Mouse (Mus musculus) left cerebral cortex, postnatal 10 days (tissue): Measurements from ENCODE around the gene Dnah1. TPM values are rescaled to one million over a fixed set of nuclear protein-coding genes. Genes with fewer than 3 reads are reported as not detected.

Experiments used
- DNase-seq, 2 experiments: peaks; one replicate each; pipeline ENCODE4 v3.0.0; 2021 to 2022; ENCODE audit warnings: low spot score in 2 of 2, mixed read lengths in 1 of 2; ENCODE audit errors: extremely low spot score in 1 of 2
- intact Hi-C: fragments of 180-260 bp; cut with DNase I; formaldehyde crosslinking; loops from one replicate; pipeline ENCODE4 v1.15.1; 2025
- total RNA-seq, 2 experiments: library from RNA; stranded (reverse); gene quantifications; 2 replicates each; pipeline ENCODE4 v1.2.3; 2021

The Dnah1 gene
- total RNA-seq, result 1 to 10 TPM; 1.4 to 2.1 TPM

- intact Hi-C loops, result loop anchor here (2.0 to 10.0 kb wide), 2 partner anchors 51 to 109 kb away; partner anchors contain the start of genes Nisch and Sema3g
- peak in 1 of 2 experiments; percentile 74 for DNase-seq
These were observed at the start of gene Dnah1 for GRCm38 (mm10) chr14:31323849-31324792. Gene Dnah1 (minus strand): TSS chr14:31323896.

DNA sequence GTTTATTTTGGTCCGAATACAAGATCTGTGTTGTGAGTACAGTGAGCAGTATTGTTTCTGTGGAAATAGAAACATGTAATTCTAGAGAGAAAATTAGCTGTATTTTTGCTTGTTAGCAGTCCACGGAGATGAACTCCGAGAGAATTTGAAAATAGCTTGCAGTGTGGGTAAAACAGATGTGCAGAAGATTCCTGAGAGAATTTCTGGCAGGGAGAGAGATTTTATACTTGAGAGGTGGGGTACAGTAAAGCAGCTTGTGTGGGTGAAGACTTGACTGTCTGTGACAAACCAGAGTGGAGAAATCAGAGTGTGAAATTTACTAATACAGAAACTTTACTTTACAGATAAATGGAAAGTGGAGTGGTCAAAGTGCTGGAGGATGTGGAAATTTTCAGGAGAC, 45.7 kb upstream of the Dnah1 start:
- no peak for DNase-seq
- intact Hi-C loops, result loop anchor here (5.0 kb wide), 1 partner anchor 103 kb away; no protein-coding TSS in a partner anchor

DNA sequence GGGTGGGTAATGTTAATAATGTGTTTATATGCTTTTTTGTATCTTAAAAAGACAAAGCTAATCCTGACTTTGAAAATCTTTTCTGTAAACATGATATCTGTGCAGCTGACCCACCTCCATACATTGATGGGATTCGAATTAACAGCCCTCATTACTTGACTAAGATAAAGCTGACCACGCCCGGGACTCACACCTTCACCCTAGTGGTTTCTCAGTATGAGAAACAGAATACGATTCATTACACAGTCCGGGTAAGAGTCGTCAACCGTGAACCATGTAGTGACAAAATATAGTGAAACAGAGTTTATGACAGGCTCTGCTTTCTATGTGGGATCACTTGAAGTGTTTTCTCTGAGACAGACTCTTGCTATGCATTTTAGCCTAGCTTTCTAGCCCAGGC, 44.3 kb upstream of the Dnah1 start:
- intact Hi-C loops, result loop anchor here (5.0 kb wide), 1 partner anchor 104 kb away; no protein-coding TSS in a partner anchor
- DNase-seq, result no peak

- peak in 1 of 2 experiments; percentile 77 for DNase-seq
- intact Hi-C loops, result loop anchor here (5.0 kb wide), 1 partner anchor 107 kb away; no protein-coding TSS in a partner anchor
These were observed 41.7 kb upstream of the Dnah1 start for GRCm38 (mm10) chr14:31365350-31365749.

- DNase-seq, result no peak
- intact Hi-C loops, result no loop called here
These were observed 40.9 kb upstream of the Dnah1 start for GRCm38 (mm10) chr14:31364589-31364988.

DNA sequence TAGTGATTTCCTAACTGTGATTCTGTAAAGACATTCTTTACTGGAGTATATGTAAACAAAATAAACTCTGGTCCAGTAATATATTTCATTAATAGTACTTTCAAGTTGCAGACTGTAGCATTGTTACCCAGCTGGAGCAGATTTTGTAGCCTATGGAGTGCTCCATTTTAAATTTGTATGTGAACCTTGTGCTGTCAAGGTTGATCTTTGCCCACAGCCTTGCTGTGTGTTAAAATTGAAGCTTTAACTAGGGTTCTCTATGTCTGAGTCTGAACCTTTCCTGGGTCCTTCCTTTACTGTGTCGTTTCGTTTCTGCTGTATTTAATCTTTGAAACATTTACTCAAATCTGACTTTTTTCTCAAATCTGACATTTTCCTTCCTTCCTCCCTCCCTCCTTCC, 38.5 kb upstream of the Dnah1 start:
- intact Hi-C loops, result no loop called here
- DNase-seq, result no peak

DNA sequence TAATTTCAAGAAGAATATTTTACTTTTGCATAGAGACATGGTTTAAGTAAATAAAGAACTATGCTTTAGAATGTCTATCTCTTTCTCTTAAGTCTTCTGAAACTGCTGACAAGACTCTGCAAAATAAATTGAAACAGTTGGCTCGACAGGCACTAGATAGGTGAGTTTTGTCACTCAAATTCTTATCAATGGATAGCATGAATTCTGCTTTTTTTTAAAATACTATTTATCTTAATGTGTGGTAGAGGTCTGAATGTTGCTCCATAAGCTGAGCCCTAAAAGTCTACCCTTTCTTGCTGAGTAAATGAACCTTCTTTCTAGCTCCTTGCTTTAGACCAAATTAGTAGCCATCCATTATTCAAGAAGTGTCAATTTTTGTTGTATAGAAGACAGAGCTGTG, 21.7 kb upstream of the Dnah1 start:
- no peak for DNase-seq
- intact Hi-C loops, result no loop called here

DNA sequence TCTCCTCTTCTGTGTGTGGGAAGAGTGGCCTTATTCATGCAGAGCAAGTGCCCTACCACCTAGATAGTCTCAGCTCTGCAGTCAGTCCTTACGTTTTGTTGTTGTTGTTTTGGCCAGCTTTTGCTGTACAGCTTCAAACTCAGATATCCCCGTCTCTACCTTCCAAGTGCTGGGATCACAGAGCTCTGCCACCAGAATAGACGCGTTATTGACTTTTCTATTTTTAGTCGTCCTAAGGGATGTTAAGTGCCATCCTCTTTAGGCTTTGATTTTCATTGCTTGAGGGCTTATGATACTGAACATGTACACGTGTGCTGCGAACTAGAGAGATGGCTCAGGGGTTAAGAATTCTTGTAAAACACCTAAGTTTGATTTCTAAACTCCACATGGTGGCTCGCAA, 19.5 kb upstream of the Dnah1 start:
- no peak for DNase-seq
- intact Hi-C loops, result no loop called here

- no peak for DNase-seq
- intact Hi-C loops, result no loop called here
These were observed 14.3 kb upstream of the Dnah1 start for GRCm38 (mm10) chr14:31337947-31338346.

DNA sequence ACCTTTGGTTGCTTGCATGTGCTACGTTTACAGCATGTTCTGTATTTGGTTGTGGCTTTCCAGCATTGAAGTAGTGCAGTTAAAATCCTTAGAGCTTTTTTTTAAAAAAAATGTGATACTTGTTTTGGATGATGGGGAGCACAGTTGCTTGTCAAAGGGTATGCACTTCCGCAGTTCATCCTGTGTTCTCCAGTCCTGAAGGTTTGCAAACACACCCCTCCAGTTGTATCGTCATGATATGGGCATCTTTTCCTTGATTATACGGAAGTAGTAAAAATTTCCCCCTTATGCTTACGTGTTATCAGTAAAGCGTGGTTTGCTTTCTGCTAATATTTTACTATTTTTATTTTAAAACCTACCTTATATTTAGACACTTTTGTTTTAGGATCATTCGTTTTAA, 13.7 kb upstream of the Dnah1 start:
- no peak for DNase-seq
- intact Hi-C loops, result no loop called here

DNA sequence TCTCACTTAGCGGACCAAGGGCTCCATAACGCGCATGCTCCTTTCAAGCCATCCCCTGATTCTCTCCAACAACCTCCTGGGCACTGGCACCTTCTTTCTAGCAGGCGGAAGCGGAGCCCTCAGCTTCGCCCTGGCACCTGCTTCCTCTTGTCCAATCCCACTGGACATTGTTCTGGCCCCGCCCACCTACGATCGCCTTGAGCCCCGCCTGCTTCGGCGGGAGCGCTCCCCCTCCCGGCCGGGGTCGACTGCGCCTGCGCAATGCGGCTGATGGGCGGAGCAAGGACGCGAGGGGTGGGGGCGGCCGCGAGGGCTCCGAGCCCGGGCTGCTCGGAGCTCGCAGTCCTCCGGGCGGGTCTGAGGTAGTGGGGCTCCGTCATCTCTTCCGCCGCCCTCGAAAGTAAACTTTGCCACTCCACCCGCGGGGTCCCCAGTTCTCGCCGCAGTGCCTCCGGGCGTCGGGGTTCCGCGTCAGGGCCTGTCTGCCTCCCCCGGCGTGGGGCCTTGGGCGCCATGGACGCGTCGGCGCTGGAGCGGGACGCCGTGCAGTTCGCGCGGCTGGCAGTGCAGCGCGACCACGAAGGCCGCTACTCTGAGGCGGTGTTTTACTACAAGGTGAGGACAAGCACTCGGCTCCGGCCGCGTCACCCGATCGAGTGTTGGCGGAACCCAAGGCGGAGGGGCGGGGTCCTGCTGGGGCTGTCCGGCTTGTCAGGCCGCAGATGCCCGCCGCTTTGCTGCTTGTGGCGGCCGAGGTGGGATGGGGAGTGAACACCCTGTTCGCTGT, 12.9 kb upstream of the Dnah1 start, which contains the start of gene Capn7:
Gene Capn7, plus strand, starts transcription at position 270 of the 787 bp plus-strand sequence.
- intact Hi-C loops, result no loop called here

DNA sequence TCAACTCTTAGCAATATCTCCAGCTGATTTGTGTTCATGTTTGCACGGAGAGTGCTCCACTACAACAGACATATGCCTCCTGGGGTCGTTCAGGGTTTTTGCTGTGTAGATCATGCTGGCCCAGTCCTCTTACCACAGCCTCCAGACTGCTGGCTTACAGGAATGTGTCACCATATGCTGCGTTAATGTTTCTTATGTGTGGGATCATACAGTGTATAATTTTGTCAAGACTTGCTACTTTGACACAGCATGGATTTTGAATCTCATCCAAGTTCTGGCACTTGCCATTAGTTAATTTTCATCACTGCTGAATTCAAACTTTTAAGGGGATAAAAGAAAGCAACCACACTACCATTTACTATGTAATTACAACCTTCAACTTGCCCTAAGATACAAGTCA, 12.1 kb upstream of the Dnah1 start:
- intact Hi-C loops, result no loop called here
- DNase-seq, result no peak

More for the DNA sequence above, 12.9 kb upstream of the Dnah1 start, which contains the start of gene Capn7:
- DNase-seq, result peak; percentile 95 to 99

DNA sequence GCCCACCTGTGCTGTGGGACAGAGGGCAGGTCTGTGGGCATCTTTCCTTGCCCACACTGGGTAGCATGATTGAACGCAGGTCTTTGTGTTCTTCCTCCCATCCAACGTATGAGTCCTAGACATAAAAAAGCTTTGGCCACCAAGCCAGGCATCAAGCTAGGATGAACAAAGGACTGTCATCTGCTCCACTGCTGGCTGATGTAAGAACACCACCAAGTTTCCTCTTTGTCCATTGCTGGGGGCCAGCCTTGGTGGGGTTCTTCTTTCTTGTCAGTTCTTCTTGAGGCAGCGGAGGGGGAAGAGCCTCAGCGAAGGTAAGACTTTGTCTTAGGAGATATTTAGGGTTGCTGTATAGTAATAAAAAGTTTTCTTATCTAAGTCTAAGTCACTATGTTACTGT, 7.3 kb upstream of the Dnah1 start:
- intact Hi-C loops, result no loop called here
- DNase-seq, result no peak

DNA sequence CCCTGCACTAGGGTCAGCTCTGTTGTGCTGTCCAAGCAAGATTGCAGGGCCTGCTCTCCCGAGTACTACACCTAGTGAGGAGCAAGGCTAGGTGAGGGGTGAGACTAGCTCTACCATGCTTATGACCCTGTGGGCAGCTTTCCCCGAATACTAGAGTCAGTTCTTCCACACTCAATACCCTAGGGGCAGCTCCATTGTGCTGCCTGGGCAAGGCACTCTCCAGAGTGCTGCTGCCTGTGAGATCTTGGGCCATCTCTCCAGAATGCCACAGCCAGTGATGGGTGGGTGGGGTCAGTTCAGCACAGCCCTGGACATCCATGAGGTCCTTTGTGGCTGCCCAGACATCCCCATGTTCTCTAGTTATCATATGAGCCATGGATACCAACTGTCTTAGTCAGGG, 6.0 kb upstream of the Dnah1 start:
- no peak for DNase-seq
- intact Hi-C loops, result loop anchor here (10.0 kb wide), 1 partner anchor 115 kb away; the partner anchor contains the start of genes Nisch and Sema3g

DNA sequence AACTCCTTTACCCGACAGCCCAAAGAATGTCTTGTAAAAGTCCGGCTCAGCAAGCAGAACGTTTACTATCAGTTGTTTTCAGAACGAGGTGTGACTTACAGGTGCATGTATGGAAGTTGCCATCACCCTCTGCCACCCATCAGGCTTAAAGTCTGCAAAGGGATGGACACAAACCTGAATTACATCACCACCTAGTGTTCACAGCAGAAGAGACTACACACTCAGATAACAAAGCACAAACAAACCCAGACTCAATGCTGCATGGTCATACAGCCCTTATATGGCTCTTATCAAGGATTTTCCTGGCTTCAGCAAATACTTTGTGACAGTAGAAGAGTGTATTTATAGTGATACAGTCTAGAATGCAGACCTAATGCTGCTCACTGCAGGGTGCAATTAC, 4.0 kb upstream of the Dnah1 start:
- no peak for DNase-seq
- intact Hi-C loops, result loop anchor here (10.0 kb wide), 1 partner anchor 113 kb away; the partner anchor contains the start of genes Nisch and Sema3g

GRCm38 (mm10) chr14:31327196-31327595, 3.5 kb upstream of the Dnah1 start:
- no peak for DNase-seq
- intact Hi-C loops, result loop anchor here (10.0 kb wide), 1 partner anchor 112 kb away; the partner anchor contains the start of genes Nisch and Sema3g

DNA sequence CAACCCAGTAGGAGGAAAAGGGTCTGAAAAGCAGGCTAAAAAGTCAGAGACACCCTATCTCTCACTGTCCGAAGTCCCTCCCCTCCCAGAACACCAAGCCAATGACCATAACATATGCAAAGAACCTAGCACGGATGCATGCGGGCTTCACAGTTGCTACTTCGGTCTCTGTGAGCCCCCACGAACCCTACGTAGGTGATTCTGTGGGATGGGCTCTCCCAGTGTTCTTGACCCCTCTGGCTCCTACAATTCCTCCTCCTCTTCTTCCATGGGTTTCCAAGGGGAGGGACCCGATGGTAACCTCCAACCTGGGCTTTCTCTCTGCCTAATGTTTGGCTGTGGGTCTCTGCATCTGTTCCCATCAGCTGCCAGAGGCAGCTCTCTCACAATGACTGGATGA, 3.1 kb upstream of the Dnah1 start:
- no peak for DNase-seq
- intact Hi-C loops, result loop anchor here (10.0 kb wide), 1 partner anchor 112 kb away; the partner anchor contains the start of genes Nisch and Sema3g

GRCm38 (mm10) chr14:31325551-31325950, 1.9 kb upstream of the Dnah1 start:
- intact Hi-C loops, result loop anchor here (10.0 kb wide), 1 partner anchor 111 kb away; the partner anchor contains the start of genes Nisch and Sema3g

DNA sequence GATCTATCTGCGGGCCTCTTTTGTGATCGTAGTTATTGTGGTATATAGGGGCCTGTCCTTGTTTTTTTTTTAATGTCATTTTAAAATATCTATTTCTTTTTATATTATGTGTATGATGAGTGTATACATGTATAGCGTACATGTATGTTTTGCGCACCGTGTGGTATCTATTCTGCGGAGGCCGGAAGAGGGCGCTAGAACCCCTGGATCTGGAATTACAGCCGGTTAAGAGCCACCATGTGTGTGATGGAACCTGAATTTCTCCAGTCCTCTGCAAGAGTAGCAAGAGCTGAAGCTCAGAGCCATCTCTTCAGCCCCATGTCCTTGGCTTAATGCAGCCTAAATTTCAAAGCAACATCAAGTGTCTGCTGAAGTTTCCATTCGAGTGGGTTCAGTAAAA, 1.2 kb upstream of the Dnah1 start:
- intact Hi-C loops, result loop anchor here (10.0 kb wide), 1 partner anchor 110 kb away; the partner anchor contains the start of genes Nisch and Sema3g
- DNase-seq, result no peak

More at GRCm38 (mm10) chr14:31325551-31325950, 1.9 kb upstream of the Dnah1 start:
- no peak for DNase-seq
